Mouse (Mus musculus) limb, embryonic 11.5 days (tissue): ENCODE results near the gene Lemd2. TPM values are rescaled to one million over a fixed set of nuclear protein-coding genes. Genes with fewer than 3 reads are reported as not detected.

Source experiments
- ATAC-seq: fragments of 200-750 bp; cut with Nextera tagmentation; 2 replicates; pipeline ENCODE4 v1.8.0; 2017; ENCODE audit warnings: low read depth; ENCODE audit not compliant: insufficient number of reproducible peaks, low FRiP score, low TSS enrichment
- DNase-seq: peaks from one replicate; pipeline ENCODE4 v3.0.0-alpha.2; 2015; ENCODE audit warnings: low spot score
- H3K27ac ChIP-seq: fragments of 300-500 bp; sonication (generic); replicated peaks from 2 replicates; pipeline ENCODE4 v1.5.1; 2014; ENCODE audit warnings: low read depth, mild to moderate bottlenecking, low read length
- H3K27me3 ChIP-seq: fragments of 300-500 bp; sonication (generic); 2 replicates; pipeline ENCODE4 v1.6.1; 2014; ENCODE audit warnings: mild to moderate bottlenecking, low read length, mixed read lengths; ENCODE audit not compliant: control insufficient read depth, insufficient read depth
- H3K36me3 ChIP-seq: fragments of 300-500 bp; sonication (generic); 2 replicates; pipeline ENCODE4 v1.6.1; 2014; ENCODE audit warnings: mild to moderate bottlenecking, low read length, moderate library complexity, mixed read lengths; ENCODE audit not compliant: control insufficient read depth, insufficient read depth
- H3K4me1 ChIP-seq: fragments of 300-500 bp; sonication (generic); 2 replicates; pipeline ENCODE4 v1.6.1; 2014; ENCODE audit warnings: low read length, mixed read lengths; ENCODE audit not compliant: control insufficient read depth, insufficient read depth
- H3K4me2 ChIP-seq: fragments of 300-500 bp; sonication (generic); 2 replicates; pipeline ENCODE4 v1.6.1; 2014; ENCODE audit warnings: low read depth, mild to moderate bottlenecking, moderate library complexity; ENCODE audit not compliant: severe bottlenecking
- H3K4me3 ChIP-seq: fragments of 300-500 bp; sonication (generic); 2 replicates; pipeline ENCODE4 v1.5.1; 2014; ENCODE audit warnings: low read depth, low read length
- H3K9ac ChIP-seq: fragments of 300-500 bp; sonication (generic); 2 replicates; pipeline ENCODE4 v1.6.1; 2014; ENCODE audit warnings: mild to moderate bottlenecking, low read length
- H3K9me3 ChIP-seq: fragments of 300-500 bp; sonication (generic); 2 replicates; pipeline ENCODE4 v1.6.1; 2016; ENCODE audit warnings: low read length; ENCODE audit not compliant: control insufficient read depth
- WGBS: fragments of 180-500 bp; shearing (Covaris S2); extraction: QIAGEN DNeasy Blood & Tissue Kit; methylation state at CpG from one replicate; pipeline ENCODE4 v1.1.7; 2014; 5-methylcytosine and 5-hydroxymethylcytosine counted together
- polyA plus RNA-seq: library from polyadenylated mRNA; unstranded; fragments of >200 nt; fragmentation: Nextera tagmentation; extraction: Ambion mirVana; gene quantifications from 2 replicates; pipeline ENCODE4 v1.2.1, GENCODE M21; 2014

The Lemd2 gene
- polyA plus RNA-seq, 1 experiment from 2014 or later = 14.2 TPM

DNA sequence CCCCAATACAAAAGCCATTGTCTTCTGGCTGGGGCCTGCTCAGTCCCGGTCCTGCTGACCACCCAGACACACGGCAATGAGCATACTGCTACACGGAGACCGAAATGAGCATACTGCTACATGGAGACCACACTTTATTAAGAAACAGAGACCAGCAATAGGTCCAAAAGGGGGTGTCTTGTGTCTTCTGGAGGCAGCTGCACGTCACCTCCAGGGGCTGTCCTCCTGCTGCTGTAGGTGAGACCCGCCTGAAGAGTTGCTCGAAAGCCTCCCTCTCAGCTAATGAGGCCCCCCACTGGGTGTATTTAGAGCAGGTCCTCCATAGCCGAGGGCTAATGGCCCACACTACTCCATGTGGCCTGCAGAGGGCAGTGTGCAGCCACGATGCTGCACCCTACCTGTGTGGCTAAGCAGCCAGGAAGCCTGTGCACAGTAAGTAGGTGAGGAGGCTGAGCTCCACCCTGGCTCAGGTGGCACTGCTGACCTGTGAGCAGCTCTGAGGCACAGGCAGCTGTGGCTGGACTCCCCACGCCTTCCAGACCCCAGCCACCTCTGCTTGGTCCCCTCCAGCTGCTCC is 14.5 kb downstream of the Lemd2 start:
- no peak overlapping the region for H3K4me2 ChIP-seq
- ATAC-seq (peak; percentile 53; the same call in 1 of the 2 replicates), DNase-seq (peak; percentile 83)
- WGBS = 30% methylated on average over 10 of the region's 10 CpGs
- no peak overlapping the region for H3K9ac ChIP-seq
- H3K27me3 ChIP-seq = no peaks in the 10 kb centered on the region
- H3K9me3 ChIP-seq = no peaks in the 10 kb centered on the region
- H3K27ac ChIP-seq = peak overlapping the region; percentile 30; the same call in 1 of the 2 replicates
- H3K4me3 ChIP-seq = no peak overlapping the region
- 0 out of 2 replicates have a peak, but pooled peaks cover 9% of the 10 kb centered on the region for H3K4me1 ChIP-seq
- peaks cover 25% of the 10 kb centered on the region for H3K36me3 ChIP-seq

DNA sequence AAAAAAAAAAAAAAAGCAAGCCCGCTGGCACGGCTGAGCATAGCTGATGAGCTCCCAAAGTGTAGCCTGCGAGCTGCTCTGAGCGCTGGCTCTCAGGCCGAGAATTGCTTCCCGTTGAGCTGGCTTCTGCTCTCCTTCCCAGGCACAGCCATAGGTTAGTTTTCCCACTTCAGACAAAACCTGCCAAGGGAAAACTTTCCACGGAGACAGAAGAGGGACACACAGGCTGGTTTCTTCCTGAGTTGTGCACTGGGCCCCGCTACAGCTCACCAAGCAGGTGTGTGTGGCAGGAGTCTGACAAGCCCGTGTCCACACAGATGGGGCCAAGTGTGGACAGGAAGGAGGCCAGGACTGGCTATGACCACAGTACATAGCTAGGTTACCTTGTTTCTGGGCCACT is 15.4 kb downstream of the Lemd2 start:
- DNase-seq = no peak
- Histone ChIP-seq H3K4me3 (no peak overlapping the region), H3K27ac (peak overlapping the region; percentile 21; the same call in 1 of the 2 replicates), H3K9me3 (no peaks in the 10 kb centered on the region), H3K4me1 (0 out of 2 replicates have a peak, but pooled peaks cover 9% of the 10 kb centered on the region), H3K9ac (no peak overlapping the region), H3K27me3 (no peaks in the 10 kb centered on the region), H3K36me3 (peaks cover 17% of the 10 kb centered on the region), H3K4me2 (no peak overlapping the region)
- no peak for ATAC-seq
- WGBS = 82% methylated on average over 9 of the region's 9 CpGs

DNA sequence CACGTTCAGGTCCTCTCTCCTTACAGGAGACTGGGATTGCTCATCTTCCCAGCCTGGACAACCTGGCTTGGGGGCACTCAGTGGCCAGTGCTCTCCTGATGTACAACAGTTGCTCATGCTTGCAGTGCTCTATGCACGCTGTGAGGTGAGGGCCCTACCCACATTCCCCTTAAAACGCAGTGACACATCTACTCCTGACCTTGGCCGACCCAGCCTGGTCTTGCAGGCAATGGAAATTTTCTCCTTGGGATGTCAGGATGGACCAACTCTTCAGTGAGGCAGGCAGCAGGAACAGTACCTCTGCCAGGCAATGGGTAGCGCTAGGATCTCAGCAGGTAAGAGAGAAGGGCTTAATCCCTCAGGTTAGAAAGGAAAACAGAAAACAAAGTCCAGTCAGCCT is 17.2 kb downstream of the Lemd2 start:
- H3K27ac ChIP-seq = no peak overlapping the region
- H3K36me3 ChIP-seq = peaks cover 8% of the 10 kb centered on the region; the same call in 1 of the 2 replicates
- no peak overlapping the region for H3K4me2 ChIP-seq
- 0 out of 2 replicates have a peak, but pooled peaks cover 9% of the 10 kb centered on the region for H3K4me1 ChIP-seq
- H3K4me3 ChIP-seq = no peak overlapping the region
- WGBS = 61% methylated on average over 5 of the region's 5 CpGs
- ATAC-seq (no peak), DNase-seq (no peak)
- H3K27me3 ChIP-seq = no peaks in the 10 kb centered on the region
- H3K9me3 ChIP-seq = no peaks in the 10 kb centered on the region
- H3K9ac ChIP-seq = no peak overlapping the region

DNA sequence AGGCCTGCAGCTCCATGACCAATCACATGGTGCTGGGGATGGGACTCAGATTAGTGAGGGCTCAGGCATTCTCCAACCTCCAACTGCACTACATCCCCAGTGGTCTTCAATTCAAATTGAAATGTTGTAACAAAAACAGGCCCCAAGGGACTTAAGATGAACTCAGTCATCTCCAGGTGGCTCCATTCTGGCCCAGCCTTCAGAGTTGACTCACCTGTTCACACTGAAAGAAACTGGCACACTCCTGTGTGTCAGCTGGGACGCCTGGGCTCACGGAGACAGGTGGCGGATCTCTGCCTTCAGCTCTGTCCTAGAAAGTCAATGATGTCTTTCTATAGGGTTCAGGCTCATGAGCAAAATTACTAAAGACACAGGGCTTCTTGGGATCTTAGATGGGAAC is 18.2 kb downstream of the Lemd2 start:
- H3K9me3 ChIP-seq = 0 out of 2 replicates have a peak, but pooled peaks cover 2% of the 10 kb centered on the region
- 91% methylated on average over 3 of the region's 3 CpGs for WGBS
- ATAC-seq (no peak), DNase-seq (no peak)
- H3K27ac ChIP-seq = no peak overlapping the region
- no peak overlapping the region for H3K4me2 ChIP-seq
- no peak overlapping the region for H3K4me3 ChIP-seq
- peaks cover under 1% of the 10 kb centered on the region; the same call in 1 of the 2 replicates for H3K36me3 ChIP-seq
- no peaks in the 10 kb centered on the region for H3K27me3 ChIP-seq
- H3K9ac ChIP-seq = no peak overlapping the region
- H3K4me1 ChIP-seq = 0 out of 2 replicates have a peak, but pooled peaks cover 9% of the 10 kb centered on the region

DNA sequence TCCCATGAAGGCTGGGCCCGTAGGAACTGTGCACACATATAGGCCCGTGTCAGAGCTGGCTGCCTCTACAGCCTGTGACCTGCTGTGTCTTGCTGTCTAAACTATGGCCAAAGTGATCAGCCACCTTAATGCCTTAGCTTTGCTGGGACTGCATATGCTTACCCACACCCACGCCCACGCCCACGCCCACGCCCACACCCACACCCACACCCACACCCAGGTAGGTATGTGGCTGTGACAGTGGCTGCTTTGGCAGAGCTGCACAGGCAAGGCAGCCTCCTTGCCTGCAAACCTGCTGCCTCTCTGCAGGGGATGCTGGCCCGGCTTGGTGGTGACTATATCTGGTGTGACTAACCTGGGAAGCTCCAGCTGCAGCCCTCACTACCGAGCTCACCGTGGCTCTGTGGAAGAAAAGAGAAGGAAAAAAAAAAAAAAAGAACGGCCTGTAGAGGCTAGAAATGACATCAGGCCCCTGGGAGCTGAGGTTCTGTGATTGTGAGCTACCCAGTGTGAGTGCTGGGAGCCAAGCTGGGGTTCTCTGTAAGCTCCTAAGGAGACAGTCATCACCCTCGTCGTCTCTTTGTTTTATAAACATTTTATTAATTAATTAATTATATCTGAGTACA is 20.5 kb downstream of the Lemd2 start:
- H3K36me3 ChIP-seq = no peaks in the 10 kb centered on the region
- no peak overlapping the region for H3K9ac ChIP-seq
- ATAC-seq (no peak), DNase-seq (no peak)
- no peaks in the 10 kb centered on the region for H3K27me3 ChIP-seq
- H3K4me2 ChIP-seq = no peak overlapping the region
- peaks cover 3% of the 10 kb centered on the region; the same call in 1 of the 2 replicates for H3K4me1 ChIP-seq
- no peak overlapping the region for H3K27ac ChIP-seq
- 0 out of 2 replicates have a peak, but pooled peaks cover 2% of the 10 kb centered on the region for H3K9me3 ChIP-seq
- WGBS = 90% methylated on average over 12 of the region's 12 CpGs
- no peak overlapping the region for H3K4me3 ChIP-seq

DNA sequence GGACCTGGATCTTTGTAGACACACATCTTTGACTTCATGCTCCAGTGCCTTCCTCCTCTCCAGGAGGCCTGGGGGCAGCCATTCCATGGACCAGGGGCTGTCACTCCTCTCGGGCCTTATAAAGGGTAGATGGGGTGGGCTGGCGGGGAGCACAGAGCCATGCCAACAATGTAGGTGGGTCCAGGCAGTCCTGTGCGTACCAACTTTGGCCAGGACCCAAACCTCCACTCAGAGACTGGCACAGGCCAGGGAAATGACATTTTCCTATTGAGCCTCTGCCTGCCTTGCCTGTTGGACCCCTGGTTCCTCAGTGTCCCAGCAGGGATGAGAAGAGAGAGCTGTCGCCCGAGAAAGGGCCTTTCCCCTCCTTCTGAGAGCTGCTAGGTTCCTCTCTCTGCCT is 21.9 kb downstream of the Lemd2 start:
- 0 out of 2 replicates have a peak, but pooled peaks cover 2% of the 10 kb centered on the region for H3K9me3 ChIP-seq
- no peak for DNase-seq
- no peak overlapping the region for H3K4me2 ChIP-seq
- peaks cover 3% of the 10 kb centered on the region; the same call in 1 of the 2 replicates for H3K4me1 ChIP-seq
- no peaks in the 10 kb centered on the region for H3K36me3 ChIP-seq
- H3K9ac ChIP-seq = no peak overlapping the region
- H3K27me3 ChIP-seq = no peaks in the 10 kb centered on the region
- no peak overlapping the region for H3K4me3 ChIP-seq
- ATAC-seq = no peak
- no peak overlapping the region for H3K27ac ChIP-seq
- WGBS = 85% methylated on average over 5 of the region's 5 CpGs

DNA sequence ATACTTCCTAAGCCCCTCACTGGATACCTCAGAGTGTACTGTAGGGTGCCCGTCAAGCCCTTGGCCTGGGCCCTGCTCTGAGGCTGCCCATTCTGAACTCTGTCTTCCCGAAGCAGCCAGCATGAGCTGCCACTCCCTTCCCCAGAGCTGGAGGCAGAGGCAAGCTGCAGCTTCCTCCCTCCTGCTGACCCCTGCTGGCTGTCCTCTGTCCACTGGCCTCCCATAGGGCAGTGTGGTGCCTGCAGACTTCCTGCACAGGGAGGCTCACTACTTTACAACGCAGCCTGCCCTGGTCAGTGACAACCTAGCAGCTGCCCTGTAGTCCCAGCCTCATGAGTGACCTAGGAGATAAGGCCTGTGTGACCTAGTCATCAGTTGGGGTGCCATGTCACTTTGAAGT is 22.6 kb downstream of the Lemd2 start:
- Histone ChIP-seq H3K27me3 (no peaks in the 10 kb centered on the region), H3K36me3 (no peaks in the 10 kb centered on the region), H3K4me3 (0 out of 2 replicates have a peak overlapping the region, but pooled peaks have one; percentile 3), H3K4me1 (peaks cover 3% of the 10 kb centered on the region; the same call in 1 of the 2 replicates), H3K27ac (no peak overlapping the region), H3K9ac (no peak overlapping the region), H3K9me3 (0 out of 2 replicates have a peak, but pooled peaks cover 2% of the 10 kb centered on the region), H3K4me2 (no peak overlapping the region)
- 23% methylated on average over 3 of the region's 3 CpGs for WGBS
- ATAC-seq (no peak), DNase-seq (no peak)

DNA sequence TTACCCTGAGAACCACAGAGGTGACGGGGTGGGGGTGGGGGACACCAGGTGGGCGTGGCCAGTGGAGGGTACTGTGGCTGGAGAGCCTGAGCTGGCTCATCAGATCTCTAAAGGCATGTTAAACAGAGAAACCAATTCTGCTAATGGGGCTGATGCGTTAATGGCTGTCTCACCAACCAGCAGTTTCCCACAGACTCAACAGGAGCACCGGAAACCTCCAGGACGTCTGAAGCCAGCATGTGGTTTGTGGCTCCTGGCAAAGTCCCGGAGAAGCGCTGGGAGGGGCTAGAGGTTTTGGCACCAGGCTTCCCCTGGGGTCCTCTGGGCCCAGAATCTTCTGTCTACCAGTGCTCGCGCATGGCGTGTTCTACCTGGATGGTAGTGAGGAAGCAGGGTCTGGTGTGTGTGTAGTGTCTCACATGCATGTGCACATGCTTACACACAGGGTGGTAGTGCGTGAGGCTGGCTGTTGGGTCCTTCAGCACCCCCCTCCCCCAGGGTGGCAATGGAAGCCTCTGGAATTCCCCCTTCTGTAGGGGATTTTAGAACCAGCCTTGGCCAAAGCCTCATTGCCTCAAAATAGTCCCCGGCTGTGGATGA is 24.5 kb downstream of the Lemd2 start:
- 43% methylated on average over 12 of the region's 12 CpGs for WGBS
- ATAC-seq (no peak), DNase-seq (no peak)
- Histone ChIP-seq H3K4me2 (no peak overlapping the region), H3K27ac (no peak overlapping the region), H3K9ac (no peak overlapping the region), H3K27me3 (no peaks in the 10 kb centered on the region), H3K4me1 (peaks cover 16% of the 10 kb centered on the region), H3K4me3 (no peak overlapping the region), H3K36me3 (no peaks in the 10 kb centered on the region), H3K9me3 (0 out of 2 replicates have a peak, but pooled peaks cover 2% of the 10 kb centered on the region)
